Mouse (Mus musculus) myocyte (in vitro differentiated cells): Measurements from ENCODE around the gene Lbhd1. TPM values are rescaled to one million over a fixed set of nuclear protein-coding genes. Genes with fewer than 3 reads are reported as not detected.

Experiments
- H3K27me3 ChIP-seq: one replicate; pipeline ENCODE4 v1.6.1; 2011; ENCODE audit not compliant: control insufficient read depth, insufficient read depth, insufficient read length
- H3K36me3 ChIP-seq: one replicate; pipeline ENCODE4 v1.6.1; 2011; ENCODE audit not compliant: control insufficient read depth, insufficient read depth
- H3K4me2 ChIP-seq: one replicate; pipeline ENCODE4 v1.6.1; 2011; ENCODE audit warnings: low read depth, control low read depth
- H3K4me3 ChIP-seq: one replicate; pipeline ENCODE4 v1.5.1; 2011; ENCODE audit warnings: mild to moderate bottlenecking, control low read depth, moderate library complexity
- H3K79me2 ChIP-seq: one replicate; pipeline ENCODE4 v1.6.1; 2011; ENCODE audit not compliant: control insufficient read depth, insufficient read depth
- H3ac ChIP-seq: one replicate; pipeline ENCODE4 v1.6.1; 2011; ENCODE audit not compliant: control insufficient read depth, insufficient read length
- CEBPB ChIP-seq: IDR thresholded peaks from 2 replicates; pipeline ENCODE4 v1.6.1; 2011; ENCODE audit warnings: mild to moderate bottlenecking, moderate library complexity; ENCODE audit not compliant: poor library complexity, insufficient read depth, severe bottlenecking
- E2F4 ChIP-seq: IDR thresholded peaks from one replicate; pipeline ENCODE4 v1.6.1; 2011; ENCODE audit warnings: mild to moderate bottlenecking, control low read depth, moderate library complexity; ENCODE audit not compliant: insufficient read depth
- MAX ChIP-seq: IDR thresholded peaks from one replicate; pipeline ENCODE4 v1.6.1; 2011; ENCODE audit warnings: low read depth, mild to moderate bottlenecking, control low read depth
- MYOD1 ChIP-seq, 3 experiments: IDR thresholded peaks; one replicate each; pipeline ENCODE4 v1.6.1; 2011; ENCODE audit warnings: control low read depth in 2 of 3, low read depth in 2 of 3, mild to moderate bottlenecking in 2 of 3, moderate library complexity in 1 of 3; ENCODE audit not compliant: insufficient read length in 2 of 3, control insufficient read depth in 1 of 3
- MYOG ChIP-seq, 3 experiments: IDR thresholded peaks; one replicate each; pipeline ENCODE4 v1.6.1; 2011; ENCODE audit warnings: control low read depth in 2 of 3, low read depth in 2 of 3, mild to moderate bottlenecking in 2 of 3; ENCODE audit not compliant: insufficient read length in 2 of 3, control insufficient read depth in 1 of 3, insufficient read depth in 1 of 3
- POLR2A ChIP-seq: IDR thresholded peaks from one replicate; pipeline ENCODE4 v1.6.1; 2011; ENCODE audit warnings: low read depth, mild to moderate bottlenecking, control low read depth, moderate library complexity; ENCODE audit not compliant: insufficient read length
- POLR2AphosphoS2 ChIP-seq: IDR thresholded peaks from one replicate; pipeline ENCODE4 v1.6.1; 2011; ENCODE audit warnings: low read depth, control low read depth; ENCODE audit not compliant: insufficient read length
- REST ChIP-seq: IDR thresholded peaks from one replicate; pipeline ENCODE4 v1.6.1; 2011; ENCODE audit warnings: mild to moderate bottlenecking, control low read depth, moderate library complexity; ENCODE audit not compliant: insufficient read depth, insufficient read length
- SRF ChIP-seq: IDR thresholded peaks from one replicate; pipeline ENCODE4 v1.6.1; 2011; ENCODE audit warnings: low read depth; ENCODE audit not compliant: control insufficient read depth, insufficient read length
- TCF12 ChIP-seq: IDR thresholded peaks from one replicate; pipeline ENCODE4 v1.6.1; 2011; ENCODE audit warnings: mild to moderate bottlenecking, control low read depth; ENCODE audit not compliant: poor library complexity, insufficient read depth, severe bottlenecking
- TCF3 ChIP-seq: IDR thresholded peaks from one replicate; pipeline ENCODE4 v1.6.1; 2011; ENCODE audit warnings: low read depth, control low read depth; ENCODE audit not compliant: insufficient read length
- USF1 ChIP-seq: IDR thresholded peaks from one replicate; pipeline ENCODE4 v1.6.1; 2011; ENCODE audit warnings: low read depth, mild to moderate bottlenecking, control low read depth, moderate library complexity
- polyA plus RNA-seq: library from polyadenylated mRNA; unstranded; fragments of >200 nt; fragmentation: generic; extraction: Trizol; gene quantifications from one replicate; pipeline ENCODE4 v1.2.1, GENCODE M21; 2012; ENCODE audit warnings: missing spikeins

Gene Lbhd1
- polyA plus RNA-seq, 1 experiment = 3.3 TPM

- H3K36me3 ChIP-seq = peaks cover 11% of the 10 kb centered on the region
- H3K4me3 ChIP-seq = peak within 1 kb of the TSS; percentile 86
- no peak for TF ChIP-seq USF1
- no peak for TF ChIP-seq TCF3
- TF ChIP-seq REST = peak; percentile 53
- no peak for TF ChIP-seq MAX
- TF ChIP-seq POLR2A = peak; percentile 93
- TF ChIP-seq MYOG (IDR thresholded peaks at IDR 0.05; ENCODE audit: control insufficient read depth in 1 of 3, insufficient read depth in 1 of 3, insufficient read length in 2 of 3, low read depth in 2 of 3) = no peak
- TF ChIP-seq POLR2AphosphoS2 = peak; percentile 100
- H3ac ChIP-seq = peak within 1 kb of the TSS; percentile 10
- H3K79me2 ChIP-seq = peaks cover 70% of the 10 kb centered on the region
- peak within 1 kb of the TSS; percentile 100 for H3K4me2 ChIP-seq
- H3K27me3 ChIP-seq = no peaks in the 10 kb centered on the region
These were observed 14.4 kb downstream of the Lbhd1 start, which contains the start of gene Ganab for GRCm38 (mm10) chr19:8897865-8898495. Ganab (plus strand) TSS chr19:8898071.

- no peak for TF ChIP-seq REST
- TF ChIP-seq MAX = no peak
- no peak for TF ChIP-seq USF1
- no peak for TF ChIP-seq POLR2A
- no peak for TF ChIP-seq POLR2AphosphoS2
- no peak for TF ChIP-seq SRF
- TF ChIP-seq TCF12 = no peak
- TF ChIP-seq CEBPB = no peak
- no peak for TF ChIP-seq TCF3
- TF ChIP-seq MYOG (IDR thresholded peaks at IDR 0.05; ENCODE audit: control insufficient read depth in 1 of 3, insufficient read depth in 1 of 3, insufficient read length in 2 of 3, low read depth in 2 of 3) = no peak
- H3K36me3 ChIP-seq = peaks cover 17% of the 10 kb centered on the region
These were observed 15.0 kb downstream of the Lbhd1 start for GRCm38 (mm10) chr19:8898576-8898975.

GRCm38 (mm10) chr19:8899079-8899478 is 15.5 kb downstream of the Lbhd1 start:
- Histone ChIP-seq H3ac (peak overlapping the region; percentile 10), H3K4me3 (peak overlapping the region; percentile 86), H3K79me2 (peaks cover 59% of the 10 kb centered on the region), H3K4me2 (peak overlapping the region; percentile 92), H3K27me3 (no peaks in the 10 kb centered on the region), H3K36me3 (peaks cover 22% of the 10 kb centered on the region)
- TF ChIP-seq SRF = no peak
- TF ChIP-seq MYOD1 (IDR thresholded peaks at IDR 0.05; ENCODE audit: control insufficient read depth in 1 of 3, insufficient read length in 2 of 3, low read depth in 2 of 3) = no peak
- no peak for TF ChIP-seq POLR2AphosphoS2
- TF ChIP-seq USF1 = no peak
- no peak for TF ChIP-seq TCF12
- no peak for TF ChIP-seq MYOG (IDR thresholded peaks at IDR 0.05; ENCODE audit: control insufficient read depth in 1 of 3, insufficient read depth in 1 of 3, insufficient read length in 2 of 3, low read depth in 2 of 3)
- TF ChIP-seq TCF3 = no peak
- no peak for TF ChIP-seq REST
- no peak for TF ChIP-seq MAX
- TF ChIP-seq POLR2A = no peak
- TF ChIP-seq E2F4 = no peak
- no peak for TF ChIP-seq CEBPB

More at GRCm38 (mm10) chr19:8898576-8898975, 15.0 kb downstream of the Lbhd1 start:
- no peaks in the 10 kb centered on the region for H3K27me3 ChIP-seq
- peaks cover 64% of the 10 kb centered on the region for H3K79me2 ChIP-seq
- H3ac ChIP-seq = peak overlapping the region; percentile 10
- H3K4me3 ChIP-seq = peak overlapping the region; percentile 86
- H3K4me2 ChIP-seq = peak overlapping the region; percentile 92

GRCm38 (mm10) chr19:8903412-8903811 is 19.9 kb downstream of the Lbhd1 start:
- Histone ChIP-seq H3K4me3 (no peak overlapping the region), H3ac (no peak overlapping the region), H3K4me2 (no peak overlapping the region), H3K27me3 (no peaks in the 10 kb centered on the region), H3K36me3 (peaks cover 39% of the 10 kb centered on the region), H3K79me2 (peaks cover 41% of the 10 kb centered on the region)
- TF ChIP-seq POLR2AphosphoS2 (no peak), CEBPB (no peak), REST (no peak), MYOD1 (IDR thresholded peaks at IDR 0.05; ENCODE audit: control insufficient read depth in 1 of 3, insufficient read length in 2 of 3, low read depth in 2 of 3) (no peak), USF1 (no peak), MYOG (IDR thresholded peaks at IDR 0.05; ENCODE audit: control insufficient read depth in 1 of 3, insufficient read depth in 1 of 3, insufficient read length in 2 of 3, low read depth in 2 of 3) (no peak), TCF3 (no peak), TCF12 (no peak), SRF (no peak), POLR2A (no peak), E2F4 (no peak), MAX (no peak)

- TF ChIP-seq CEBPB (no peak), POLR2A (no peak)
- Histone ChIP-seq H3K4me3 (no peak overlapping the region), H3K4me2 (no peak overlapping the region), H3K27me3 (no peaks in the 10 kb centered on the region), H3ac (no peak overlapping the region), H3K79me2 (no peaks in the 10 kb centered on the region), H3K36me3 (peaks cover 67% of the 10 kb centered on the region)
These were observed 25.0 kb downstream of the Lbhd1 start for GRCm38 (mm10) chr19:8908531-8908930.
